Mouse (Mus musculus) kidney, embryonic 16.5 days (tissue): Measurements from ENCODE around the gene Frat1. TPM values are rescaled to one million over a fixed set of nuclear protein-coding genes. Genes with fewer than 3 reads are reported as not detected.
"Not testable (repeated sequence)": the region's sequence is repeated elsewhere in the genome, so short reads cannot be mapped to it uniquely, and the experiment has no call there.

Experiments used
- ATAC-seq: fragments of 200-750 bp; cut with Nextera tagmentation; 2 replicates; pipeline ENCODE4 v1.8.0; 2017; ENCODE audit warnings: moderate TSS enrichment; ENCODE audit not compliant: low FRiP score, low TSS enrichment
- H3K27ac ChIP-seq: fragments of 300-500 bp; sonication (generic); 2 replicates; pipeline ENCODE4 v1.5.1; 2014; ENCODE audit warnings: low read length
- H3K27me3 ChIP-seq: fragments of 300-500 bp; sonication (generic); 2 replicates; pipeline ENCODE4 v1.6.1; 2014; ENCODE audit warnings: low read length, control low read depth, mixed read lengths; ENCODE audit not compliant: insufficient read depth
- H3K36me3 ChIP-seq: fragments of 300-500 bp; sonication (generic); 2 replicates; pipeline ENCODE4 v1.6.1; 2014; ENCODE audit warnings: low read length, control low read depth, mixed read lengths; ENCODE audit not compliant: insufficient read depth
- H3K4me1 ChIP-seq: fragments of 300-500 bp; sonication (generic); 2 replicates; pipeline ENCODE4 v1.6.1; 2014; ENCODE audit warnings: low read length, control low read depth, mixed read lengths; ENCODE audit not compliant: insufficient read depth
- H3K4me2 ChIP-seq: fragments of 300-500 bp; sonication (generic); replicated peaks from 2 replicates; pipeline ENCODE4 v1.6.1; 2014; ENCODE audit warnings: low read depth, low read length
- H3K4me3 ChIP-seq: fragments of 300-500 bp; sonication (generic); 2 replicates; pipeline ENCODE4 v1.5.1; 2014; ENCODE audit warnings: mild to moderate bottlenecking, low read length
- H3K9ac ChIP-seq: fragments of 300-500 bp; sonication (generic); replicated peaks from 2 replicates; pipeline ENCODE4 v1.6.1; 2014; ENCODE audit warnings: low read length
- H3K9me3 ChIP-seq: fragments of 300-500 bp; sonication (generic); 2 replicates; pipeline ENCODE4 v1.6.1; 2016; ENCODE audit warnings: low read length, control low read depth
- WGBS: fragments of 180-500 bp; shearing (Covaris S2); extraction: QIAGEN DNeasy Blood & Tissue Kit; methylation state at CpG from one replicate; pipeline ENCODE4 v1.1.7; 2014; 5-methylcytosine and 5-hydroxymethylcytosine counted together
- polyA plus RNA-seq: library from polyadenylated mRNA; unstranded; fragments of >200 nt; fragmentation: Nextera tagmentation; extraction: Ambion mirVana; gene quantifications from 2 replicates; pipeline ENCODE4 v1.2.1, GENCODE M21; 2015

Frat1 gene
- polyA plus RNA-seq, 1 experiment from 2014 or later = 6.2 TPM

GRCm38 (mm10) chr19:41838808-41839207 lies 9.0 kb downstream of the Frat1 start:
- H3K4me2 ChIP-seq = no peak overlapping the region
- peaks cover 5% of the 10 kb centered on the region for H3K4me1 ChIP-seq
- no peak overlapping the region for H3K4me3 ChIP-seq
- H3K9me3 ChIP-seq = no peaks in the 10 kb centered on the region
- no peaks in the 10 kb centered on the region for H3K36me3 ChIP-seq
- no peak overlapping the region for H3K9ac ChIP-seq
- H3K27me3 ChIP-seq = peaks cover 3% of the 10 kb centered on the region; the same call in 1 of the 2 replicates
- H3K27ac ChIP-seq = no peak overlapping the region
- 32% methylated on average over 6 of the region's 6 CpGs for WGBS
- ATAC-seq = no peak

- no peaks in the 10 kb centered on the region for H3K9me3 ChIP-seq
Measured at GRCm38 (mm10) chr19:41839685-41840084, 9.9 kb downstream of the Frat1 start.

GRCm38 (mm10) chr19:41841105-41841750 lies 11.5 kb downstream of the Frat1 start:
- Histone ChIP-seq H3K4me1 (peaks cover 4% of the 10 kb centered on the region), H3K27ac (no peak overlapping the region), H3K9ac (no peak overlapping the region), H3K27me3 (no peaks in the 10 kb centered on the region), H3K9me3 (no peaks in the 10 kb centered on the region), H3K36me3 (no peaks in the 10 kb centered on the region), H3K4me3 (no peak overlapping the region), H3K4me2 (no peak overlapping the region)
- 73% methylated on average over 7 of the region's 7 CpGs for WGBS
- ATAC-seq = no peak

More at GRCm38 (mm10) chr19:41839685-41840084, 9.9 kb downstream of the Frat1 start:
- 98% methylated on average over 3 of the region's 3 CpGs for WGBS
- no peak overlapping the region for H3K4me2 ChIP-seq
- peaks cover 5% of the 10 kb centered on the region for H3K4me1 ChIP-seq
- no peak overlapping the region for H3K4me3 ChIP-seq
- peaks cover 3% of the 10 kb centered on the region; the same call in 1 of the 2 replicates for H3K27me3 ChIP-seq
- no peak for ATAC-seq
- no peak overlapping the region for H3K9ac ChIP-seq
- no peak overlapping the region for H3K27ac ChIP-seq
- no peaks in the 10 kb centered on the region for H3K36me3 ChIP-seq

GRCm38 (mm10) chr19:41842196-41842595 lies 12.4 kb downstream of the Frat1 start:
- no peak overlapping the region for H3K9ac ChIP-seq
- no peak overlapping the region for H3K4me3 ChIP-seq
- no peak for ATAC-seq
- H3K4me2 ChIP-seq = no peak overlapping the region
- H3K27ac ChIP-seq = no peak overlapping the region
- no peaks in the 10 kb centered on the region for H3K36me3 ChIP-seq
- WGBS = 75% methylated on average over 4 of the region's 4 CpGs
- no peaks in the 10 kb centered on the region for H3K27me3 ChIP-seq
- H3K4me1 ChIP-seq = peaks cover 10% of the 10 kb centered on the region
- no peaks in the 10 kb centered on the region for H3K9me3 ChIP-seq

GRCm38 (mm10) chr19:41842706-41843105 lies 12.9 kb downstream of the Frat1 start:
- Histone ChIP-seq H3K36me3 (no peaks in the 10 kb centered on the region), H3K4me3 (no peak overlapping the region), H3K9me3 (no peaks in the 10 kb centered on the region), H3K27me3 (no peaks in the 10 kb centered on the region), H3K27ac (no peak overlapping the region), H3K9ac (no peak overlapping the region), H3K4me1 (peaks cover 10% of the 10 kb centered on the region), H3K4me2 (no peak overlapping the region)
- no peak for ATAC-seq
- 81% methylated on average over 4 of the region's 4 CpGs for WGBS

- WGBS = 91% methylated on average over 6 of the region's 6 CpGs
- H3K4me2 ChIP-seq = no peak overlapping the region
Measured at GRCm38 (mm10) chr19:41844345-41844744, 14.6 kb downstream of the Frat1 start.

GRCm38 (mm10) chr19:41846366-41847090 lies 16.8 kb downstream of the Frat1 start:
- Histone ChIP-seq H3K4me3 (peak overlapping the region; percentile 74), H3K27me3 (no peaks in the 10 kb centered on the region), H3K27ac (peak overlapping the region; percentile 94; the same call in 1 of the 2 replicates), H3K4me2 (peak overlapping the region; percentile 97), H3K4me1 (peaks cover 28% of the 10 kb centered on the region), H3K9me3 (no peaks in the 10 kb centered on the region), H3K9ac (peak overlapping the region; percentile 80), H3K36me3 (no peaks in the 10 kb centered on the region)
- WGBS = 12% methylated on average over 21 of the region's 21 CpGs
- ATAC-seq = no peak

More at GRCm38 (mm10) chr19:41844345-41844744, 14.6 kb downstream of the Frat1 start:
- Histone ChIP-seq H3K27ac (no peak overlapping the region), H3K36me3 (no peaks in the 10 kb centered on the region), H3K4me1 (peaks cover 10% of the 10 kb centered on the region), H3K27me3 (no peaks in the 10 kb centered on the region), H3K9me3 (no peaks in the 10 kb centered on the region), H3K9ac (no peak overlapping the region), H3K4me3 (no peak overlapping the region)
- ATAC-seq = no peak

GRCm38 (mm10) chr19:41847091-41847581 lies 17.4 kb downstream of the Frat1 start:
- peak overlapping the region; percentile 97 for H3K4me2 ChIP-seq
- peak overlapping the region; percentile 94 for H3K27ac ChIP-seq
- peak overlapping the region; percentile 80 for H3K9ac ChIP-seq
- peaks cover 29% of the 10 kb centered on the region for H3K4me1 ChIP-seq
- no peak for ATAC-seq
- no peaks in the 10 kb centered on the region for H3K9me3 ChIP-seq
- H3K36me3 ChIP-seq = no peaks in the 10 kb centered on the region
- H3K27me3 ChIP-seq = no peaks in the 10 kb centered on the region
- under 1% methylated on average over 64 of the region's 64 CpGs for WGBS
- peak overlapping the region; percentile 74 for H3K4me3 ChIP-seq

- under 1% methylated on average over 47 of the region's 53 CpGs for WGBS
- ATAC-seq = peak; percentile 52
- not testable (repeated sequence) for H3K9me3 ChIP-seq, H3K27me3 ChIP-seq, H3K36me3 ChIP-seq
- H3K4me1 ChIP-seq = peaks cover 29% of the 10 kb centered on the region
- H3K9ac ChIP-seq = peak overlapping the region; percentile 80
- H3K4me3 ChIP-seq = peak overlapping the region; percentile 74
- H3K27ac ChIP-seq = peak overlapping the region; percentile 94
- H3K4me2 ChIP-seq = peak overlapping the region; percentile 97
Measured at GRCm38 (mm10) chr19:41847614-41847991, 17.8 kb downstream of the Frat1 start.
